Mouse (Mus musculus): ENCODE data around the gene Fra10ac1. TPM values are rescaled to one million over a fixed set of nuclear protein-coding genes. Genes with fewer than 3 reads are reported as not detected.
A peak's percentile ranks its signal among the peaks of the same experiment; 100 is the strongest.

The Fra10ac1 gene
- 54.7 and 56.8 TPM in 2 replicates for polyA plus RNA-seq (2015; fragmentation: Nextera tagmentation; extraction: Ambion mirVana)

GRCm38 (mm10) chr19:38223905-38224684 lies at the start of gene Fra10ac1:
Gene Fra10ac1, minus strand, starts transcription at chr19:38224156.
- H3K4me1 ChIP-seq (replicated peaks; ENCODE audit: control insufficient read depth, insufficient read depth, low read length), result peaks cover 13% of the 10 kb centered on the region
- under 1% methylated on average over 49 of the region's 49 CpGs for WGBS
- H3K27ac ChIP-seq (ENCODE audit: low read length), result peak within 1 kb of the TSS; percentile 99
- H3K36me3 ChIP-seq (ENCODE audit: control insufficient read depth, insufficient read depth), result no peaks in the 10 kb centered on the region
- peak within 1 kb of the TSS; percentile 82 for H3K9ac ChIP-seq (replicated peaks; ENCODE audit: low read depth, low read length)
- peak within 1 kb of the TSS; percentile 72 for H3K4me3 ChIP-seq (replicated peaks; ENCODE audit: low read length)
- peak; percentile 97 for ATAC-seq
- H3K4me2 ChIP-seq (ENCODE audit: low read length), result peak within 1 kb of the TSS; percentile 83
- H3K9me3 ChIP-seq (ENCODE audit: control insufficient read depth, low read length), result 0 out of 2 replicates have a peak, but pooled peaks cover 2% of the 10 kb centered on the region
- H3K27me3 ChIP-seq (replicated peaks; ENCODE audit: control insufficient read depth, insufficient read depth, low read length), result no peaks in the 10 kb centered on the region

GRCm38 (mm10) chr19:38271071-38271470 lies 47.1 kb upstream of the Fra10ac1 start:
- H3K36me3 ChIP-seq (ENCODE audit: control insufficient read depth, insufficient read depth), result no peaks in the 10 kb centered on the region
- H3K9me3 ChIP-seq (ENCODE audit: control insufficient read depth, low read length), result no peaks in the 10 kb centered on the region
- 27% methylated on average over 6 of the region's 6 CpGs for WGBS
- no peak overlapping the region for H3K9ac ChIP-seq (replicated peaks; ENCODE audit: low read depth, low read length)
- no peaks in the 10 kb centered on the region for H3K4me1 ChIP-seq (replicated peaks; ENCODE audit: control insufficient read depth, insufficient read depth, low read length)
- no peak overlapping the region for H3K4me3 ChIP-seq (replicated peaks; ENCODE audit: low read length)
- no peaks in the 10 kb centered on the region for H3K27me3 ChIP-seq (replicated peaks; ENCODE audit: control insufficient read depth, insufficient read depth, low read length)
- ATAC-seq, result no peak
- no peak overlapping the region for H3K27ac ChIP-seq (ENCODE audit: low read length)
- H3K4me2 ChIP-seq (ENCODE audit: low read length), result no peak overlapping the region

GRCm38 (mm10) chr19:38267469-38267868 lies 43.5 kb upstream of the Fra10ac1 start:
- H3K9me3 ChIP-seq (ENCODE audit: control insufficient read depth, low read length), result no peaks in the 10 kb centered on the region
- no peaks in the 10 kb centered on the region for H3K36me3 ChIP-seq (ENCODE audit: control insufficient read depth, insufficient read depth)
- H3K27me3 ChIP-seq (replicated peaks; ENCODE audit: control insufficient read depth, insufficient read depth, low read length), result no peaks in the 10 kb centered on the region
- no peak overlapping the region for H3K4me2 ChIP-seq (ENCODE audit: low read length)
- WGBS, result 84% methylated on average over 5 of the region's 5 CpGs
- H3K27ac ChIP-seq (ENCODE audit: low read length), result no peak overlapping the region
- H3K4me3 ChIP-seq (replicated peaks; ENCODE audit: low read length), result no peak overlapping the region
- no peak for ATAC-seq
- H3K4me1 ChIP-seq (replicated peaks; ENCODE audit: control insufficient read depth, insufficient read depth, low read length), result peaks cover 7% of the 10 kb centered on the region; the same call in 1 of the 2 replicates
- H3K9ac ChIP-seq (replicated peaks; ENCODE audit: low read depth, low read length), result no peak overlapping the region

- Histone ChIP-seq H3K36me3 (ENCODE audit: control insufficient read depth, insufficient read depth) (no peaks in the 10 kb centered on the region), H3K9ac (replicated peaks; ENCODE audit: low read depth, low read length) (no peak overlapping the region), H3K4me1 (replicated peaks; ENCODE audit: control insufficient read depth, insufficient read depth, low read length) (peaks cover 7% of the 10 kb centered on the region; the same call in 1 of the 2 replicates), H3K4me2 (ENCODE audit: low read length) (peak overlapping the region; percentile 39), H3K9me3 (ENCODE audit: control insufficient read depth, low read length) (no peaks in the 10 kb centered on the region), H3K4me3 (replicated peaks; ENCODE audit: low read length) (peak overlapping the region; percentile 39), H3K27ac (ENCODE audit: low read length) (no peak overlapping the region), H3K27me3 (replicated peaks; ENCODE audit: control insufficient read depth, insufficient read depth, low read length) (no peaks in the 10 kb centered on the region)
- ATAC-seq, result no peak
- whole genome bisulfite sequencing, result 86% methylated on average over 5 of the region's 5 CpGs
These were observed 41.8 kb upstream of the Fra10ac1 start for GRCm38 (mm10) chr19:38265767-38266166.

- peaks cover 16% of the 10 kb centered on the region for H3K4me1 ChIP-seq (replicated peaks; ENCODE audit: control insufficient read depth, insufficient read depth, low read length)
- H3K4me3 ChIP-seq (replicated peaks; ENCODE audit: low read length), result peak within 1 kb of the TSS; percentile 39
- H3K27me3 ChIP-seq (replicated peaks; ENCODE audit: control insufficient read depth, insufficient read depth, low read length), result no peaks in the 10 kb centered on the region
- H3K27ac ChIP-seq (ENCODE audit: low read length), result peak within 1 kb of the TSS; percentile 82
- H3K36me3 ChIP-seq (ENCODE audit: control insufficient read depth, insufficient read depth), result no peaks in the 10 kb centered on the region
- H3K9ac ChIP-seq (replicated peaks; ENCODE audit: low read depth, low read length), result peak within 1 kb of the TSS; percentile 39
- H3K4me2 ChIP-seq (ENCODE audit: low read length), result peak within 1 kb of the TSS; percentile 42
- no peaks in the 10 kb centered on the region for H3K9me3 ChIP-seq (ENCODE audit: control insufficient read depth, low read length)
- 14% methylated on average over 21 of the region's 21 CpGs for WGBS
- ATAC-seq, result peak; percentile 55
These were observed 40.8 kb upstream of the Fra10ac1 start, which contains the start of gene Lgi1 for GRCm38 (mm10) chr19:38264505-38265500. Gene Lgi1, plus strand, starts transcription at chr19:38264536.

- no peaks in the 10 kb centered on the region for H3K9me3 ChIP-seq (ENCODE audit: control insufficient read depth, low read length)
- peak overlapping the region; percentile 39; the same call in 1 of the 2 replicates for H3K9ac ChIP-seq (replicated peaks; ENCODE audit: low read depth, low read length)
- H3K4me1 ChIP-seq (replicated peaks; ENCODE audit: control insufficient read depth, insufficient read depth, low read length), result peaks cover 23% of the 10 kb centered on the region
- H3K4me2 ChIP-seq (ENCODE audit: low read length), result peak overlapping the region; percentile 42
- WGBS, result 8% methylated on average over 14 of the region's 14 CpGs
- peak overlapping the region; percentile 82 for H3K27ac ChIP-seq (ENCODE audit: low read length)
- peak overlapping the region; percentile 39 for H3K4me3 ChIP-seq (replicated peaks; ENCODE audit: low read length)
- no peaks in the 10 kb centered on the region for H3K27me3 ChIP-seq (replicated peaks; ENCODE audit: control insufficient read depth, insufficient read depth, low read length)
- no peaks in the 10 kb centered on the region for H3K36me3 ChIP-seq (ENCODE audit: control insufficient read depth, insufficient read depth)
- peak; percentile 77 for ATAC-seq
These were observed 40.0 kb upstream of the Fra10ac1 start for GRCm38 (mm10) chr19:38263829-38264504.

GRCm38 (mm10) chr19:38261351-38261750 lies 37.4 kb upstream of the Fra10ac1 start:
- no peak overlapping the region for H3K4me3 ChIP-seq (replicated peaks; ENCODE audit: low read length)
- H3K36me3 ChIP-seq (ENCODE audit: control insufficient read depth, insufficient read depth), result no peaks in the 10 kb centered on the region
- peaks cover 26% of the 10 kb centered on the region for H3K4me1 ChIP-seq (replicated peaks; ENCODE audit: control insufficient read depth, insufficient read depth, low read length)
- no peak overlapping the region for H3K9ac ChIP-seq (replicated peaks; ENCODE audit: low read depth, low read length)
- H3K27me3 ChIP-seq (replicated peaks; ENCODE audit: control insufficient read depth, insufficient read depth, low read length), result no peaks in the 10 kb centered on the region
- ATAC-seq, result no peak
- H3K4me2 ChIP-seq (ENCODE audit: low read length), result no peak overlapping the region
- H3K9me3 ChIP-seq (ENCODE audit: control insufficient read depth, low read length), result no peaks in the 10 kb centered on the region
- H3K27ac ChIP-seq (ENCODE audit: low read length), result no peak overlapping the region
- 76% methylated on average over 5 of the region's 5 CpGs for WGBS

GRCm38 (mm10) chr19:38260346-38260745 lies 36.4 kb upstream of the Fra10ac1 start:
- H3K4me3 ChIP-seq (replicated peaks; ENCODE audit: low read length), result no peak overlapping the region
- H3K27ac ChIP-seq (ENCODE audit: low read length), result peak overlapping the region; percentile 36; the same call in 1 of the 2 replicates
- H3K9ac ChIP-seq (replicated peaks; ENCODE audit: low read depth, low read length), result no peak overlapping the region
- H3K36me3 ChIP-seq (ENCODE audit: control insufficient read depth, insufficient read depth), result no peaks in the 10 kb centered on the region
- H3K4me1 ChIP-seq (replicated peaks; ENCODE audit: control insufficient read depth, insufficient read depth, low read length), result peaks cover 26% of the 10 kb centered on the region
- H3K27me3 ChIP-seq (replicated peaks; ENCODE audit: control insufficient read depth, insufficient read depth, low read length), result no peaks in the 10 kb centered on the region
- H3K4me2 ChIP-seq (ENCODE audit: low read length), result no peak overlapping the region
- 15% methylated on average over 4 of the region's 4 CpGs for whole genome bisulfite sequencing
- no peaks in the 10 kb centered on the region for H3K9me3 ChIP-seq (ENCODE audit: control insufficient read depth, low read length)
- ATAC-seq, result peak; percentile 56
